Mouse (Mus musculus) ES-Bruce4 (cell line): ENCODE results near the gene Tigit. TPM values are rescaled to one million over a fixed set of nuclear protein-coding genes. Genes with fewer than 3 reads are reported as not detected.

Experiments used
- H3K27ac ChIP-seq: 2 replicates; pipeline ENCODE4 v1.5.1; 2012; ENCODE audit warnings: low read length, inconsistent platforms; ENCODE audit not compliant: insufficient read depth
- H3K27me3 ChIP-seq: 2 replicates; pipeline ENCODE4 v1.6.1; 2012; ENCODE audit warnings: mild to moderate bottlenecking, low read length, inconsistent platforms; ENCODE audit not compliant: control insufficient read depth, poor library complexity, insufficient read depth, severe bottlenecking
- H3K36me3 ChIP-seq: 2 replicates; pipeline ENCODE4 v1.6.1; 2012; ENCODE audit warnings: inconsistent platforms, mild to moderate bottlenecking, low read length, moderate library complexity; ENCODE audit not compliant: control insufficient read depth, poor library complexity, insufficient read depth, severe bottlenecking
- H3K4me1 ChIP-seq: one replicate; pipeline ENCODE4 v1.8.1; 2011; ENCODE audit warnings: low read length; ENCODE audit not compliant: control insufficient read depth, insufficient read depth
- H3K4me3 ChIP-seq: 2 replicates; pipeline ENCODE4 v1.5.1; 2011; ENCODE audit warnings: low read depth, mild to moderate bottlenecking, low read length
- H3K9ac ChIP-seq: 2 replicates; pipeline ENCODE4 v1.6.1; 2012; ENCODE audit warnings: low read depth, mild to moderate bottlenecking, inconsistent platforms; ENCODE audit not compliant: poor library complexity, severe bottlenecking
- H3K9me3 ChIP-seq: replicated peaks from 2 replicates; pipeline ENCODE4 v1.6.1; 2012; ENCODE audit warnings: mild to moderate bottlenecking, low read length, inconsistent platforms; ENCODE audit not compliant: control insufficient read depth, poor library complexity, insufficient read depth, severe bottlenecking
- CTCF ChIP-seq: IDR thresholded peaks from one replicate; pipeline ENCODE4 v1.8.1; 2011; ENCODE audit warnings: low read depth, low read length
- EP300 ChIP-seq: IDR thresholded peaks from 2 replicates; pipeline ENCODE4 v1.6.1; 2011; ENCODE audit warnings: low read depth, low read length; ENCODE audit not compliant: insufficient read depth
- POLR2A ChIP-seq: IDR thresholded peaks from one replicate; pipeline ENCODE4 v1.8.1; 2011; ENCODE audit warnings: low read length; ENCODE audit not compliant: insufficient read depth
- polyA plus RNA-seq: library from polyadenylated mRNA; stranded (reverse); fragments of >200 nt; gene quantifications from 2 replicates; pipeline ENCODE4 v1.2.4, GENCODE M21; 2011; ENCODE audit warnings: low read depth; ENCODE audit not compliant: missing spikeins, insufficient read depth, insufficient read length

The Tigit gene
- polyA plus RNA-seq, 1 experiment: not detected

DNA sequence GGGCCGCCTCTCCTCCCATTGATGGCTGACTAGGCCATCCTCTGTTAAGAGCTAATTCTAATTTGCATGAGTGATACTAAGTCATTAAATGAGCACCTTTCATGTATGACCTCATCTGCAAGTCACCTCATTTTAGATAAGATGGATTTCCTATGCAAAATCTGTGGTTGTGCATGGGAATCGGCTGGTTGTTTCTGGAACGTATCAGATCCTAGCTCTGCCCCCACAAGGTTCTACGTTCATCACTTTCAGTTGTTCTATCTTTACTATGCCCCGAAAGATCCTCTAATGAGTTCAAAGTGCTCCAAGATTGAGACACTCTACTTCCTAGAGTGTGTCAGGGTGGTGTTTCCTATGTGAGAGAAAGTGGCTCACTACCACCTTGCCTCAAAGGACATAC, 2.4 kb downstream of the Tigit start:
- H3K36me3 ChIP-seq: no peaks in the 10 kb centered on the region
- no peak for TF ChIP-seq EP300
- no peak for TF ChIP-seq CTCF
- no peak for TF ChIP-seq POLR2A
- H3K9me3 ChIP-seq: no peaks in the 10 kb centered on the region
- no peaks in the 10 kb centered on the region for H3K27me3 ChIP-seq
- no peak overlapping the region for H3K27ac ChIP-seq
- H3K4me3 ChIP-seq: no peak overlapping the region
- no peak overlapping the region for H3K9ac ChIP-seq
- H3K4me1 ChIP-seq: no peaks in the 10 kb centered on the region

DNA sequence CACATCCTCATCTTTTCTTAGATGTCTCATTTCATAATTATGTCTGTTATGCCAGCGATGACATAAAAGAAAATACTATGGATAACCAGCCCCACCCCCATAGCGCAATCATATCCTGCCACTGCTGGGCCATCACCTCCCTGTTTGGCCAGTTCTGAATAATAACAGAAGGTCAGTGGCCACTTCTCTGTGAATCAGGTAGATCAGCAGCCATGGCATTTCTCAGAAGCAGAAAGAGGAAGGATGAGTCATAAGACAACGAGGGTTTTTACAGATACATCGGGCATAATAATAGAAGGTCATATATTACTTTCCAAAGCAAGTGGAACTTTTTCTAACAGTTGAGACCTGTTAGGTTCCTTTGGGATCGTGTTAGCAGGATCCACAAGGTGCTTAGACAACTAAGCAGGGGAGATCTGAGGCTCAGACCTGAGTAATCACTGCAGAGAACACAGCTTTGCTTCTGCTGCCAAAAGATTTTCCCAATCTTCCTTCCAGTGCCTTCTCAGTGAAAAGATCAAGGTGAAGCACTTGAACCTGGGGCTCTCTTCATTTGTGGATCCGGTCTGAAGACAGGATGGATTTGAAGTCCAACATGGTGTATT, 8.7 kb downstream of the Tigit start:
- TF ChIP-seq POLR2A (no peak), EP300 (no peak), CTCF (no peak)
- H3K4me1 ChIP-seq: no peaks in the 10 kb centered on the region
- H3K36me3 ChIP-seq: no peaks in the 10 kb centered on the region
- no peak overlapping the region for H3K27ac ChIP-seq
- H3K27me3 ChIP-seq: no peaks in the 10 kb centered on the region
- H3K9me3 ChIP-seq: no peaks in the 10 kb centered on the region
- H3K9ac ChIP-seq: no peak overlapping the region
- H3K4me3 ChIP-seq: no peak overlapping the region

DNA sequence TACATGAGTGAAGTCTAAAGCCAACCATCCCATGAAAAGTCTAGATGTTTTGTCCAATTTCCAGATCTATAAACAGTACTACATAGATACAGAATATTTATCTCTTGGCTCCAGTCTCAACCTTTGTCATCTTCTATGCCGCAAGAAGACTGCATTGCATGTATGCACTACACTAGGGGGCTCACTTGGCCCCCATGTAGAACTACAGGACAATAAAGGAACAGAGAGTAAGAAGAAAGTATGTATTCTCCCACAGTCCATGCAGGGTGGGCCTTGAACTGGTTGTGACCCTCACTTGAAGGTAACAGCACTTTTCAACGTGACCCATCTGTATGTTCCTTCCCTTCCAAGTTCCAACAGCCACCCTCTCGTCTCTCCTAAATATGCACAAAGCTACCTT, 9.7 kb downstream of the Tigit start:
- Histone ChIP-seq H3K4me1 (no peaks in the 10 kb centered on the region), H3K27me3 (no peaks in the 10 kb centered on the region), H3K9ac (no peak overlapping the region), H3K4me3 (no peak overlapping the region), H3K36me3 (no peaks in the 10 kb centered on the region), H3K27ac (no peak overlapping the region), H3K9me3 (no peaks in the 10 kb centered on the region)
- TF ChIP-seq EP300 (no peak), POLR2A (no peak), CTCF (no peak)

DNA sequence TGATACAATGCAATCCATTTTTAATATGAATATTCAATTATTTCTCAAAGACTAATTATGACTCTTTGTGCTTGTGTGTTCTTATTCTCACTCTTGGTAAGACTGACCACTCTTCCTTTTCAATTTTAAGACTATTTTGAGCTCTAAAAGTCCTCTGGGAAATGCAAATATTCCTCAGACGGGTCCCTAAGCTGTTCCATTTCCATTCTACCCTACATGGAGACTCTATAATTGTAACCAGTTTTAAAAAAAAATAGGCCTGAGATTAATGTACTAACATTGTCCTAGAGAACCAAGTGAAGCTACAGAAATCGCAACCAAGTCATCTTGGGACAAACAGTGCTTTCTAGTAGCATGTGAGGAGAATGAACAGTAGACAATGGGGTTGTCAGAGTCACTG, 10.7 kb downstream of the Tigit start:
- H3K27ac ChIP-seq: no peak overlapping the region
- no peak overlapping the region for H3K9ac ChIP-seq
- TF ChIP-seq CTCF (no peak), POLR2A (no peak)

DNA sequence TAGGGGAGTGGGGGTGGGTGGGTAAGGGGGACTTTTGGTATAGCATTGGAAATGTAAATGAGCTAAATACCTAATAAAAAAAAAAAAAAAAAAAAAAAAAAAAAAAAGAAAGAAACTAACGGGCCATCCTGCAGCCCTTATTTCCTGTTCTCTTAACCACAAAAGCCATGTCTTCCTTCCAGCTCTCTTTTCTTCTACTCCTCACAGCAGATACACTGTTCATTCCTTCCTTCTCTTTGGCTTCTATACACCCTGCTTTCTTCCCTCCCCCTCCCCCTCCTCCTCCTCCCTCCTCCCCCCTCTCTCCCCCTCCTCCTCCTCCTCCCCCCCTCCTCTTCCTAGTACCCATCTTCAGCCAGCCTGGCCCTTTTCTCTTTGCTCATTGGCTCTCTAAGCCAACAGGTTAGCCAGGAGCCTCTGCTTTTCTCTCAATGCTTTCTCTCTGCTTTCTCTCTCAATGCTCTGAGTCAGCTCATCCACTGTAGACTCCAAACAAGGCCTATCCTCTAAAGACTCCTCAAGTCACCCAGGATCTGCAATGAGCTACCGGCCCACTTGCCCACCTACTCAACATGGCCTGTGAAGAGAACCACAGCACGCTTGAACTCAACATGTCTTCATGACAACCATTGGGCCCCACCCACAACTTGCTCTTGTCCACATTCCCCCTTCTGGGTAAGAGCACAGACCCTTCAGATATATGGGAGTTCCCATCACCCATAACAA, 13.4 kb downstream of the Tigit start:
- no peaks in the 10 kb centered on the region for H3K27me3 ChIP-seq
- TF ChIP-seq POLR2A (no peak), CTCF (no peak), EP300 (no peak)
- H3K36me3 ChIP-seq: no peaks in the 10 kb centered on the region

More for the DNA sequence above, 10.7 kb downstream of the Tigit start:
- H3K4me3 ChIP-seq: no peak overlapping the region
- H3K36me3 ChIP-seq: no peaks in the 10 kb centered on the region
- no peaks in the 10 kb centered on the region for H3K27me3 ChIP-seq
- H3K4me1 ChIP-seq: no peaks in the 10 kb centered on the region
- H3K9me3 ChIP-seq: no peaks in the 10 kb centered on the region

DNA sequence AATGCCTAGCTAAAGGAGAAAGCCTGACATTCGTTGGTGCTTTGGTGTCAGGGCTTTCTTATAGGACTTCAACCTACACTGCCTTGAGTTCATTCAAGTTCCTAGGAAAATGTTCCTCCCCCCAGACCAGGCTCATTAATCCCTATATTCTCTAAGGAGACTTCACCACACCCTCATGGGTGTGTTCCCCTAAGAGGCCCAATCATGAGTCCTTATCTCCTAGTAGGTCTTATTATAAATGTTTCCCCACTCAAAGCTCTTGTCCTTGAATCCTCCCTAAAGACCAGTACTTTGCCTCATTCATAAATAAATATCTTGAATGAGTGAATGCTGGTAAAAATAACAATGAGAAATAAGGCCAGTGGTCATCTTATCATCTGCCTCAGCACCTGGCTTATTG, 16.3 kb downstream of the Tigit start:
- Histone ChIP-seq H3K9ac (no peak overlapping the region), H3K4me1 (no peaks in the 10 kb centered on the region), H3K36me3 (no peaks in the 10 kb centered on the region), H3K4me3 (no peak overlapping the region), H3K27ac (no peak overlapping the region), H3K27me3 (no peaks in the 10 kb centered on the region), H3K9me3 (no peaks in the 10 kb centered on the region)
- no peak for TF ChIP-seq EP300
- no peak for TF ChIP-seq CTCF

More for the DNA sequence above, 13.4 kb downstream of the Tigit start:
- H3K9me3 ChIP-seq: no peaks in the 10 kb centered on the region
- no peaks in the 10 kb centered on the region for H3K4me1 ChIP-seq
- H3K4me3 ChIP-seq: no peak overlapping the region
- H3K9ac ChIP-seq: no peak overlapping the region
- H3K27ac ChIP-seq: no peak overlapping the region
